Mouse (Mus musculus) lung, postnatal 0 days (tissue): Measurements from ENCODE around the gene Ace2.

Experiments
- CTCF ChIP-seq: IDR thresholded peaks from 2 replicates; pipeline ENCODE4 v1.5.1; 2016; ENCODE audit warnings: antibody characterized with exemption, mild to moderate bottlenecking
- EP300 ChIP-seq: IDR thresholded peaks from 2 replicates; pipeline ENCODE4 v1.6.1; 2016; ENCODE audit warnings: antibody characterized with exemption, mild to moderate bottlenecking, control low read depth

DNA sequence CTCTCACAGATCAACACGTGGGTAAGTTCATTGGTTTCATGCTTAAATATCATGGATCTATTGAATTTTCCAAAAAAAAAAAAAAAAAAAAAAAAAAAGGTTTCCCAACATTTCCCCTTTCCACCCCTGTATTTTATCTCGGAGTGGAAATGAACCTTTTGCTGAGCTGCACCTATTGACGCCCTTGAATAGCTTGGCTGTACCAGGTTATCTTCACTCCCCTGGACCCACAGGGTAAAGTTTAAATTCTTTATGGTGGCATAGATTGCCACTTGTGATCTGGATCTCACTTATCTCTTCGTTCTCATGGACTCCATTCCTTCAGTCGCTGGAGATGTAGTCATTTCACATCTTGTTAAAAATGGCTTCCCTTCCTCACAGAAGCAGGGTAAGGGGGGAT lies 15.5 kb downstream of the Ace2 start:
- TF ChIP-seq CTCF: no peak
- TF ChIP-seq EP300: no peak
